Mouse (Mus musculus) liver, postnatal 0 days (tissue): ENCODE measurements around the gene Tmprss7.

ENCODE experiments used
- CTCF ChIP-seq: sonication (generic); IDR thresholded peaks from 2 replicates; pipeline ENCODE4 v1.5.1; 2016; ENCODE audit warnings: antibody characterized with exemption, low read depth
- EP300 ChIP-seq: IDR thresholded peaks from 2 replicates; pipeline ENCODE4 v1.6.1; 2016; ENCODE audit warnings: antibody characterized with exemption, low read depth, mild to moderate bottlenecking

GRCm38 (mm10) chr16:45697996-45698395 lies 4.5 kb upstream of the Tmprss7 start:
- TF ChIP-seq CTCF (no peak), EP300 (no peak)
